Mouse (Mus musculus): ENCODE data around the gene 6030445D17Rik.

- TF ChIP-seq POLR2A (IDR thresholded peaks at IDR 0.05; ENCODE audit: borderline replicate concordance, low read depth, low read length) = no peak
- no peak for TF ChIP-seq CTCF (IDR thresholded peaks at IDR 0.05; ENCODE audit: low read depth, low read length)
These were observed 24.5 kb downstream of the 6030445D17Rik start for GRCm38 (mm10) chr4:136486549-136486948.
